Mouse (Mus musculus) hindbrain, embryonic 14.5 days (tissue): ENCODE results near the gene Uxs1. TPM values are rescaled to one million over a fixed set of nuclear protein-coding genes. Genes with fewer than 3 reads are reported as not detected.

ENCODE experiments used
- ATAC-seq: fragments of 200-750 bp; cut with Nextera tagmentation; 2 replicates; pipeline ENCODE4 v1.8.0; 2017; ENCODE audit warnings: moderate number of reproducible peaks, mild to moderate bottlenecking, moderate TSS enrichment, moderate library complexity; ENCODE audit not compliant: low FRiP score
- DNase-seq: peaks from one replicate; pipeline ENCODE4 v3.0.0-alpha.2; 2015; ENCODE audit warnings: low spot score
- H3K27ac ChIP-seq: fragments of 300-500 bp; sonication (generic); 2 replicates; pipeline ENCODE4 v1.5.1; 2014; ENCODE audit warnings: mild to moderate bottlenecking, moderate library complexity
- H3K27me3 ChIP-seq: fragments of 300-500 bp; sonication (generic); 2 replicates; pipeline ENCODE4 v1.6.1; 2014; ENCODE audit warnings: mild to moderate bottlenecking, low read length, mixed read lengths; ENCODE audit not compliant: control insufficient read depth, insufficient read depth
- H3K36me3 ChIP-seq: fragments of 300-500 bp; sonication (generic); replicated peaks from 2 replicates; pipeline ENCODE4 v1.6.1; 2014; ENCODE audit not compliant: control insufficient read depth, insufficient read depth
- H3K4me1 ChIP-seq: fragments of 300-500 bp; sonication (generic); replicated peaks from 2 replicates; pipeline ENCODE4 v1.6.1; 2014; ENCODE audit warnings: antibody characterized with exemption, low read length, mixed read lengths; ENCODE audit not compliant: control insufficient read depth, insufficient read depth
- H3K4me2 ChIP-seq: fragments of 300-500 bp; sonication (generic); replicated peaks from 2 replicates; pipeline ENCODE4 v1.6.1; 2014; ENCODE audit warnings: mild to moderate bottlenecking, moderate library complexity
- H3K4me3 ChIP-seq: fragments of 300-500 bp; sonication (generic); replicated peaks from 2 replicates; pipeline ENCODE4 v1.5.1; 2014; ENCODE audit warnings: mild to moderate bottlenecking, low read length
- H3K9ac ChIP-seq: fragments of 300-500 bp; sonication (generic); 2 replicates; pipeline ENCODE4 v1.6.1; 2014
- H3K9me3 ChIP-seq: fragments of 300-500 bp; sonication (generic); 2 replicates; pipeline ENCODE4 v1.6.1; 2016; ENCODE audit warnings: low read length; ENCODE audit not compliant: control insufficient read depth
- WGBS: fragments of 180-500 bp; shearing (Covaris S2); extraction: QIAGEN DNeasy Blood & Tissue Kit; methylation state at CpG from one replicate; pipeline ENCODE4 v1.1.7; 2014; 5-methylcytosine and 5-hydroxymethylcytosine counted together
- polyA plus RNA-seq: library from polyadenylated mRNA; unstranded; fragments of >200 nt; fragmentation: Nextera tagmentation; extraction: Ambion mirVana; gene quantifications from 2 replicates; pipeline ENCODE4 v1.2.1, GENCODE M21; 2014

The Uxs1 gene
- polyA plus RNA-seq, 1 experiment from 2014 or later, result 17.7 TPM

DNA sequence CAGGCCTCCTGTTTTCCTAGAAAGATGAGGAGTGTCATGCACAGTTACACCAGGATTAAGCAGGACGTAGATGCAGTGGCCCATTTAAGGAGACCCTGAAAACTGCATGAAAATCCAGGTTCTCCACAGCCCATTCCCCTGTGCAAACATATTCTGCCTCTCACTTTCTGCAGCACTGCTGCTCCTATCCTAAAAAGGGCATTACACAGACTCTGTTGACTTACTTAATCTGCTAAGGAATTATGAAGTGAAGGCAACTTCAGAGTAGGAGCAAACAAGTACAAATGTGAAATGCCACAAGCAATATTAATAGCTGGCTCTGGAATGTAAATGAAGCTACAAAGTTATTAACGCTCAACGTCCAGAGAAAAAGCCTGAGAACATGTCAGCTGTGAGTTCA, 45.9 kb downstream of the Uxs1 start:
- ATAC-seq (no peak), DNase-seq (no peak)
- Histone ChIP-seq H3K4me1 (no peaks in the 10 kb centered on the region), H3K4me2 (no peak overlapping the region), H3K9me3 (no peaks in the 10 kb centered on the region), H3K9ac (no peak overlapping the region), H3K4me3 (no peak overlapping the region), H3K27me3 (no peaks in the 10 kb centered on the region), H3K36me3 (peaks cover 28% of the 10 kb centered on the region), H3K27ac (no peak overlapping the region)
- 74% methylated on average over 3 of the region's 3 CpGs for WGBS

DNA sequence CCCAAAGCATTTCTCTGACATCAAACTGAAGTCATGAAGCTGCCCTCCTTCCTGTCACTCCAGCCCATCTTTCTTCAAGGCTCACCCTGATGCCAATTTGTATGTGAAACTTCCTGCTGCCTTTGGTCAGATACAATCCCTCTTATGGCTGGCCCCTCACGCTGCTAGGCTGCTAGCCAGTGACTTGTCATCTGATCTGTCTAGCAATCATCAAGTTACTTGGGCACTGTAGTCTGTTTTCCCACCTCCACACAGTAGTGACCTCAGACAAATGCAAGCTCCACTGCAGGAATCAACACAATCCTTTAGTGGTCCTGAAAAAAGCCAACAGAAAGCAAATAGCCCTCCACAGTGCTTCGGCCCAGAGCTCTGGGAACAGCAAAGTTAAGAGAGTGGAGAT, 46.4 kb downstream of the Uxs1 start:
- no peak overlapping the region for H3K9ac ChIP-seq
- H3K27ac ChIP-seq, result no peak overlapping the region
- no peaks in the 10 kb centered on the region for H3K27me3 ChIP-seq
- H3K4me3 ChIP-seq, result no peak overlapping the region
- no peak for ATAC-seq
- no peak overlapping the region for H3K4me2 ChIP-seq
- WGBS, result 90% methylated on average over 2 of the region's 2 CpGs
- DNase-seq, result no peak
- H3K9me3 ChIP-seq, result no peaks in the 10 kb centered on the region
- H3K4me1 ChIP-seq, result no peaks in the 10 kb centered on the region
- peaks cover 27% of the 10 kb centered on the region for H3K36me3 ChIP-seq

DNA sequence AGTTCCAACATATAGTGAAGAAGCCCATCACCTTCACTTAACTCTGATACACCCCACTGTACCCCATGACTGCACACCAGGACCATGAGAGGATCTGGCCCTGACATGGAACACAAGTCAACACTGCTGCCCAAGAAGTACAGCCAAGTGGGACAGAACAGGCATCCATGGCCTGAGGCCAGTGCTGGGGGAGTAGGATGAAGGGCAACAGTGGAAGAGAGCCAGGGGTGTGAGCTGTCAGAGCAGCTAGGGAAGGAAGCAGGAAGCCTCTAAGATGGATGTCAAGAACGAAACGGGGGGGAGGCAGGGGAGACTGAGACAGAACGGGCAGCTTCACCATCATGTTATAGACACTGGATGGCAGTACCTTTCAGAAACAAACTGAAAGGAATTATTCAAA, 51.5 kb downstream of the Uxs1 start:
- Histone ChIP-seq H3K27me3 (no peaks in the 10 kb centered on the region), H3K9ac (no peak overlapping the region), H3K4me1 (no peaks in the 10 kb centered on the region), H3K9me3 (no peaks in the 10 kb centered on the region), H3K4me3 (no peak overlapping the region), H3K4me2 (no peak overlapping the region), H3K36me3 (peaks cover 53% of the 10 kb centered on the region), H3K27ac (no peak overlapping the region)
- 91% methylated on average over 3 of the region's 3 CpGs for WGBS
- DNase-seq (no peak), ATAC-seq (no peak)

DNA sequence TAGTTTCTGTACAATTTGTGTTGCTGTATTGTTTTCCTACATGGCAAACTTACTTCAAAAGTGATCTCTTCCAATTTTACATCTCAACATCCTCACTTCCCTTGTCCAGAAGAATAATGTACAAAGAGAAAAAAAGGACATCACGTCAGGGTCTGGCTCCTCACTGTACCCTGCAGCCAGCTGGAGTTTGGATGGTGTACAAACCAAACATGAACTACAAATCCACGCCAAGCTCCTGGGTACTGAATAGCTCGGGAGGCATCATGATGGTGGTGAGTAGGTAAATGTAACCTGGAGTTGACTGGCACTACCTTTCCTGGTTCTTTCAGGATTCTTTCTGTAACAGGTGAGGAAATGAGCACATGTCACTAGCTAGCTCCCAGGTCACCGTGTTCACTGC, 53.5 kb downstream of the Uxs1 start:
- Histone ChIP-seq H3K9ac (no peak overlapping the region), H3K4me1 (no peaks in the 10 kb centered on the region), H3K27ac (no peak overlapping the region), H3K9me3 (no peaks in the 10 kb centered on the region), H3K4me3 (no peak overlapping the region), H3K4me2 (no peak overlapping the region), H3K36me3 (peaks cover 57% of the 10 kb centered on the region), H3K27me3 (no peaks in the 10 kb centered on the region)
- DNase-seq (no peak), ATAC-seq (no peak)
- 92% methylated on average over 4 of the region's 4 CpGs for whole genome bisulfite sequencing

DNA sequence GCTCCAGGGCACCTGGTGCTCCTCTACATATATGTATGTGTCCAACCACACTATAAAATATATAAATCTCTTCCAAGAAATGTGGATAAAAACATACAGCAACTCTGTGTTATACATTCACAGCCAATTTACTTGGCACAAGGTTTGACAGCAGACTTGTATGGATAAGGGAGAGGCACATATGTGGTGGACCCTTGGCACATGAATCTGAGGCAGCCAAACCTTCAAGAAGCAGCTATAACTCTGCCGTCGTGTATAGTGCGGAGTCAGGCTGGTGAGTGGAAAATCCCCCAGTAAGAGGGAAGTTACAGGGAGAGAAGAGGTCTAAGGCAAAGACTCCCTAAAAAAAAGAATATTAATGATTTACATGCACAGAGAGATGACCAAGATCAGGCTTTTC, 54.9 kb downstream of the Uxs1 start:
- H3K9ac ChIP-seq, result no peak overlapping the region
- no peaks in the 10 kb centered on the region for H3K4me1 ChIP-seq
- no peak overlapping the region for H3K4me3 ChIP-seq
- H3K36me3 ChIP-seq, result peaks cover 51% of the 10 kb centered on the region
- no peak for ATAC-seq
- WGBS, result 98% methylated on average over 3 of the region's 3 CpGs
- no peak overlapping the region for H3K27ac ChIP-seq
- no peak for DNase-seq
- no peaks in the 10 kb centered on the region for H3K27me3 ChIP-seq
- H3K4me2 ChIP-seq, result no peak overlapping the region
- no peaks in the 10 kb centered on the region for H3K9me3 ChIP-seq

DNA sequence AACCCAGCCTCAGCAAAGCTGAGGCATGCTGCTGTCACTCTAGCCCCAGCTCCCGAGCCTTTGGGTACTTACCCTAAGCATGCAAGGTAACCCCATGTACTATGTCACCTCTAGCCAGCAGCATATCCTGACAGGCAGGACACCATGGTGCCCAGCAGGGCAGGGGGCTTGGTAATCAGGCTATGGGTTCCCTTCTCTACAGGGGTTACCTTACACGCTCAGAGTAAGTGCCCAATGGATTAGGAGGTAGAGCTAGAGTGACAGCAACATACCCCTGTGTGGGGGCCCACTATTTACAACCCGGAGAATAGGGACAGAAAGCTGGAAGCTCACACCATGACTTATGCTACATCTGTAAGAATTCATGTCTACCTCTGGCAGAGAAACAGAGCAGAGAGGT, 57.6 kb downstream of the Uxs1 start:
- ATAC-seq (no peak), DNase-seq (no peak)
- H3K4me3 ChIP-seq, result no peak overlapping the region
- no peak overlapping the region for H3K27ac ChIP-seq
- H3K4me1 ChIP-seq, result no peaks in the 10 kb centered on the region
- H3K36me3 ChIP-seq, result peaks cover 45% of the 10 kb centered on the region
- H3K4me2 ChIP-seq, result no peak overlapping the region
- no peaks in the 10 kb centered on the region for H3K27me3 ChIP-seq
- WGBS, result 86% methylated on average over 3 of the region's 3 CpGs
- no peaks in the 10 kb centered on the region for H3K9me3 ChIP-seq
- H3K9ac ChIP-seq, result no peak overlapping the region

DNA sequence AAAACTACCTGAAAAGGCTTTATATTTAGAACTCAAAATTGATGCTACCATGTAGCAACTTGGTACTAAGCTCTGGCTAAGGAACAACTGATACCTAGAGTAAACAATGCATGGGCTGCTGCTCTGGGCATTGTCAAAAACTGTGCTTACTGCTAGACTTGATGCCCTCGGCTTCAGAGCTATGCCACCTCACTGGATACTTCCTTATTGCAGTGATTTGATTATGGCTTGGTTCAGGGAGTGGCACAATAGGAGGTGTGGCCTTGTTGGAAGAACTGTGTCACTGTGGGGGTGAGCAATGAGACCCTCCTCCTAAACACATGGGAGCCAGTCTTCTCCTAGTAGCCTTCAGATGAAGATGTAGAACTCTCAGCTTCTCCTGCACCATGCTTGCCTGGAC, 58.3 kb downstream of the Uxs1 start:
- H3K4me2 ChIP-seq, result no peak overlapping the region
- peaks cover 45% of the 10 kb centered on the region for H3K36me3 ChIP-seq
- H3K4me3 ChIP-seq, result no peak overlapping the region
- H3K4me1 ChIP-seq, result no peaks in the 10 kb centered on the region
- no peaks in the 10 kb centered on the region for H3K9me3 ChIP-seq
- WGBS, result 83% methylated on average over 1 of the region's 1 CpGs
- H3K9ac ChIP-seq, result no peak overlapping the region
- no peak overlapping the region for H3K27ac ChIP-seq
- no peak for DNase-seq
- H3K27me3 ChIP-seq, result no peaks in the 10 kb centered on the region
- no peak for ATAC-seq

DNA sequence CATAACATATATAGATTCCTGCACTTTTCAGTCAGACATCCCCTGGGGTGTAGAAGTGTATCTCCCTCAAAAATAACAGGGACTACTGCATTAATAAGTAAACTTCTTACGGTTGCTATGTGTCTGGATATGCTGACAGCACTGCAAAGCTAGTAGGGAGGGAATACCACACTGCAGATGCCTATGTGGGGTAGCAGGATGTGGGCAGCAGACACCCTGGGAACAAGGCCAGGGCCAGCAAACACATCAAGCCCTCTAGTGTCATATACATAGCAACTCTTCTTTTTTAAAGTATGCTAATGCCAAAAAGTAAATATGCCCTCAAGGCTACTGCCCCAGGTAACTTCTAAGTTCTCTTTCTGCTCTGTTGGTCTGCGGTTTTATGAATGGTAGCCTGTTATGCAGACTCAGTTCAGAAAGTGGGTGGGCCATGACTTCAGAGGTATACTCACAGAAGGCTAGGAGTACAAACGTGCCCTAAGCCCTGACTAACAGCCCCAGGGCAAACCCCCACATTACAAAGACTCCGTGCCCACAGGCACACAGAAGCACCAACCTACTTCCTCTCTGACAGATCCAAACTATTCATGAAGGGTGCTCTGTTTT, 59.1 kb downstream of the Uxs1 start:
- no peaks in the 10 kb centered on the region for H3K4me1 ChIP-seq
- no peak overlapping the region for H3K4me3 ChIP-seq
- no peaks in the 10 kb centered on the region for H3K27me3 ChIP-seq
- no peak overlapping the region for H3K9ac ChIP-seq
- H3K36me3 ChIP-seq, result peaks cover 46% of the 10 kb centered on the region
- no peak overlapping the region for H3K27ac ChIP-seq
- WGBS, result 87% methylated on average over 4 of the region's 4 CpGs
- H3K9me3 ChIP-seq, result no peaks in the 10 kb centered on the region
- H3K4me2 ChIP-seq, result no peak overlapping the region
- no peak for ATAC-seq
- DNase-seq, result no peak

DNA sequence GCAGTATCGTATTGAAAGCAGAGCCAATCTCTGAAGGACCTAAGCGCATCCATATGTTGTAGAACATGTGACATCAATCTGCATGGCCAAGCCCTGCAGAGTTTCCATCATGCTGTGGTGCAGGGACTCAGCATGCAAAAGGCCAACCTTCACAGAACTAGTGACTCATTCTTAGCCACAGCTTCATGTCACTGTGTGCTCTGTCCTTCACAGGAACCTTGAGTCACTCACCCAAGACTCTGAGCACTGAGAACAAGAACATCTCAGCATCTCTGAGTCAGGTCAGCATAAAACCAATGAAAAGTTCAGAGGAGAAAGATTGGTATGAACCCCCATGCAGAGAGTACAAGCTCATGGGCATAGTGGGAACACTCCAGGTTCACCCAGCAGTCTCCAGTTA, 61.3 kb downstream of the Uxs1 start:
- Histone ChIP-seq H3K9me3 (no peaks in the 10 kb centered on the region), H3K4me2 (no peak overlapping the region), H3K9ac (no peak overlapping the region), H3K36me3 (peaks cover 44% of the 10 kb centered on the region), H3K4me3 (no peak overlapping the region), H3K27me3 (no peaks in the 10 kb centered on the region), H3K27ac (no peak overlapping the region), H3K4me1 (no peaks in the 10 kb centered on the region)
- DNase-seq (no peak), ATAC-seq (no peak)
- 92% methylated on average over 2 of the region's 2 CpGs for WGBS

DNA sequence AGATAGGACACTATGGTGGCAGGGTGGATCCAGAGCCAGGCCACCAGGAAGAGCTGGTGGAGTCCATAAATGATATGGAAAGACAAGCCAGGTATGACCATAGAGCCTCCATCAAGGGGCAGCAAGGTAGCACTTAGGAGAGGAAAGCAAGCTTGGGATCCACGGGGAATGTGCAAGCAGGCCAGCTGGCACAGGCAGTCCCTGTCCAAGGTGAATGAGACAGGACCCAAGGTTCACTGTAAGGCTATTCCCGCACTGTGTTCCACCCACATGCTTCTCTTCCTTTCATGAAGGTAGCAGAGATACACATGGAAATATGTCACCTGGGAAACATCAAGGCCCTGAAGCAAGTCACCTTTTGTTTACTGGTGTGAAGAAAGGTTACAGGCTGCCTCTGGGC, 63.1 kb downstream of the Uxs1 start:
- DNase-seq (no peak), ATAC-seq (no peak)
- Histone ChIP-seq H3K4me1 (no peaks in the 10 kb centered on the region), H3K27ac (no peak overlapping the region), H3K9ac (no peak overlapping the region), H3K4me3 (no peak overlapping the region), H3K27me3 (no peaks in the 10 kb centered on the region), H3K9me3 (no peaks in the 10 kb centered on the region), H3K4me2 (no peak overlapping the region), H3K36me3 (peaks cover 29% of the 10 kb centered on the region)
- WGBS, result 100% methylated on average over 2 of the region's 2 CpGs
